Mouse (Mus musculus) v-Abl transformed pro-B cells (cell line): ENCODE measurements around the gene Myh7.
"Not testable (repeated sequence)": the region's sequence is repeated elsewhere in the genome, so short reads cannot be mapped to it uniquely, and the experiment has no call there.

Experiments used
- in situ Hi-C, 2 experiments: fragments of 400-800 bp; cut with MboI; formaldehyde crosslinking; loops; one replicate each; pipeline ENCODE4 v1.15.1; 2025; ENCODE audit not compliant: unreplicated experiment in 2 of 2

Myh7 gene

DNA sequence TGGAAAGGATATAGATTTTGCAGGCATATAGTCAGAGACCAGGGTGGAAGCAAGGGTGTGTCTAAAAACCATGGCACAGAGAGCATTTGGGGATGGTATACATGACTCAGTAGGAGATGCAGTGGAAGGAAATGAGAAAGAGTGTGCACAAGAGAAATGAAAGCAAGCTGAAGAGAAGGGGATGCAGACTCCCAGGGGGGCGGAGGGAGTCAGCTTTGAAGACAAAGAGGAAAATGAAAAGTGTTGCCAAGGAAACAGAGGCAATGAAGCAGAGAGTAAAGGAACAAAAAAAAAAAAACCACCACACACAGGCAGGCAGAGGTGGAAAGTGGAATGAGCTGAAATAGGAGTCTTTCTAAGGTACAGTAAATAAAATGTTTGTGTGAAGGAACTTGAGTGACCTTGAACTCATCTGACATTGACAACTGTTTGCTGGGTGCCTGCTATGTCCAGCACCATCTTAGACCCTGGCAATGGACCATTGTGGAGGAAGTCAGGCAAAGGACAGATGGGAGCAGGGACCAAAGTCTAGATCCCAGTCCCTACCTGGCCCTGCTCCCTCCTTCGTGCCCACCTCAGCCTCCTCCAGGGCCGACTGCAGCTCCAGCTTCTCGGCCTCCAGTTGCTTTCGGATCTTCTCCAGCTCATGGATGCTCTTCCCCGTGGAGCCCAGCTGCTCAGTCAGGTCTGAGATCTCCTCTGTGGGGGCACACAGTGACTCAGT, 20.2 kb downstream of the Myh7 start:
- in situ Hi-C loops, result no loop called here

GRCm38 (mm10) chr14:54972786-54973185, 21.6 kb downstream of the Myh7 start:
- in situ Hi-C loops, result not testable (repeated sequence)

- in situ Hi-C loops, result no loop called here
Measured at GRCm38 (mm10) chr14:54968344-54968743, 26.1 kb downstream of the Myh7 start.

DNA sequence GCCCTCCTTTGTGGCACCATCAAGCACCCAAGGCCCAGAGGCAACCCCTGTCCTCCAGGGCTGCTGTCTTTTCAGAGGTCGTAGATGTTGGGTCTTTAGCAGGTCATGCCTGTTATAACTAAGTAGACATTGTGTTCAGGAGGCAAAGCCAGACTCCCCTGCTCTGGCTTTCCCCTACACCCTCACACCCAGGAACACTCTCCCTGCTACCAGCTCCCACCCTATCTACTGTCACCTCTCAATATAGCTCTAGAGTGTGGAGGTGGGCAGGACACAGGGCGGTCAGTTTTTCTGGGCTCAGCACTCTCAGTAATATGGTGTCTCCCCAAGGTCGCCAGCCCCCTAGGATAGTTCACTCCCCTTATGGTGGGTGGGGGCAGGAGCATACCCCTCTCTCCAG, 26.6 kb downstream of the Myh7 start:
- in situ Hi-C loops, result no loop called here

DNA sequence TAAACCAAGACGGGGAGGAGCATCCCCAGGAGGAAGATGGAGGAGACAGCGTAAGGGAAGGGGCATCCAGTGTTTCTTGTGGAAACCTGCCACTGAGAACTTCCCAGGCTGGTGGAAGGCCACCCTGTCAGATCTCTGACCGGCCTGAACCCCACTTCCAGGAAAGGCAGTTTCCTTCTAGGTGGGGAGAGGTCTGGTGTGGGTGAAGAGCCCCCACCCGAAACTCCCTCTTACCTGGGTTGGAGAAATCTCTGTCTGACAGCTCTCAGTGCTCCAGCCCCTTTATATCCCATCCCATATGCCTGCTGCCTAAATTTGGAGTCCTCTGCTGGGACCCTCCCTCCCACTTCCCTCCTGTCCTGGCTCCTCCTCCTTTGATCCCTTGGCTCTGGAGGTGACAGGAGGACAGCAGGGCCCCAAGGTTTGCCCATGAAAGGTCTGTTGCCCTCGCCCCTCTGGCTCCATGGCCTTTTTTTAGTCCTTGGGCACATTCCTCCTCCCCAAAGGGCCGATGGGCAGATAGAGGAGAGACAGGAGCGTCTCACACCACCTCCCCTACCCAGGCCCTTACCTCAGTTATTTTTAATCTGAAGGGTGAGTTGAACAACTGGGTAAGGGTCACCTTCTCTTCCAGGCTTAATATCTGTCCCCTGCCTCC, 28.0 kb downstream of the Myh7 start, which contains the start of gene Myh6:
Myh6 (minus strand) TSS at position 608 of the 658 bp plus-strand sequence.
- in situ Hi-C loops, result no loop called here

GRCm38 (mm10) chr14:54965631-54966030, 28.8 kb downstream of the Myh7 start:
- in situ Hi-C loops, result no loop called here

GRCm38 (mm10) chr14:54965044-54965443, 29.4 kb downstream of the Myh7 start:
- in situ Hi-C loops, result no loop called here

DNA sequence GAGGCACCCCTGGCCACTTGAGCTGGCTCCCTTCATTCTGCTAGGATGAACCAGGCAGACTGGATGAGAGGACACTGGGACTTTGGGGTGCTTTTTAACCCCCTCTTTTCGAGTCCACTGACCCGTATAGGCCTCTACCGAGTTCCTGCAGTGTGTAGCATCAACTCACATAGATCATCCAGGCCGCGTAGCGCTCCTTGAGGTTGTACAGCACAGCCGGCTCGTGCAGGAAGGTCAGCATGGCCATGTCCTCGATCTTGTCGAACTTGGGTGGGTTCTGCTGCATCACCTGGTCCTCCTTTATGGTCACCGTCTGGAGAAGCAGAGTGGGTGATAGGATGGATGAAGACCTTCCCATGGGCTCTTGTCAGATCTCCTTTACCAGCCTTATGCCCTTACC, 30.7 kb downstream of the Myh7 start:
- in situ Hi-C loops, result no loop called here

GRCm38 (mm10) chr14:54962714-54963113, 31.7 kb downstream of the Myh7 start:
- in situ Hi-C loops, result no loop called here

DNA sequence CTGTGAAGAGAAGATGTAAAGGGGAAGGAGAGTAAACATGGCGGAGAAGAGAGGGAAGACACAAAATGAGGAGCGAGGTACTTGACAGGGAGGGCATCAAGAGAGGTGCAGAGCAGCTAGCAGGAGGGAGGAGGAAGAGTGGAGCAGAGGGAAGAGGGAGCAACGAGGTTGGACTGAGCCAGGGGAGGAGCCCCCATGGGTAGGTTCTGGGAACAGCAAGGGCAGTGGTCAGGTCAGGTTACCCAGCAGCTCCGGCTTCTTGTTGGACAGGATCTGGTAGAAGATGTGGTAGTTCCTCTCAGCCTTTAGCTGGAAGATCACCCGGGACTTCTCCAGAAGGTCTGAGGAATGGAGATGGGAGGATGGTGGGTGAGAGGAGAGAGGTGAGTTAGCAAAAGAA, 32.9 kb downstream of the Myh7 start:
- in situ Hi-C loops, result no loop called here

GRCm38 (mm10) chr14:54960769-54961168, 33.7 kb downstream of the Myh7 start:
- in situ Hi-C loops, result no loop called here

DNA sequence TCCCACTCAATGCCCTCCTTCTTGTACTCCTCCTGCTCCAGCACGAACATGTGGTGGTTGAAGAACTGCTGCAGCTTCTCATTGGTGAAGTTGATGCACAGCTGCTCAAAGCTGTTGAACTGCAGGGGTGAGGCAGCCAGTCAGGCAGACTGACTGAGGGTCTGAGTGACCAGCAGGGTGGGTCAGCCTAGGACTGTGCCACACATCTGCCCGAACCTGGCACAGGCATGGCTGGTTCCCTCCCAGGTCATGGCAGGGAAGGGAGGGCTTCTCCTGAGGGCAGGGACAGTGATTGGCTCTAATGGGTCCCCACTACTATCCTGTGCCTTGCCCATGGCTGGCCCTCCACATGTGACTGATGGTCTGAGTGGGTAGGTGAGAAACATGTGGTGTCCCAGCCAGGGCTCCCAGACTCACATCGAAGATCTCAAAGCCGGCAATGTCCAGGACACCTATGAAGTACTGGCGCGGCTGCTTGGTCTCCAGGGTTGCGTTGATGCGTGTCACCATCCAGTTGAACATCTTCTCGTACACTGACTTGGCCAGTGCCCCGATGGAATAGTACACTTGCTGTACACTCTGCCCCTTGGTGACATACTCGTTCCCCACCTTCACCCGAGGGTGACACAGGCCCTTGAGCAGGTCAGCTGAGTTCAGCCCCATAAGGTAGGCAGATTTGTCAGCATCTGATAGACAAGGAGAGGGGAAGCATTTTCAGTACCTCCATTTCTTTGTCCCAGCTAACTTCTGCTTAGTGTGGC, 34.4 kb downstream of the Myh7 start:
- in situ Hi-C loops, result not testable (repeated sequence)

- in situ Hi-C loops, result no loop called here
Measured at GRCm38 (mm10) chr14:54959197-54959596, 35.2 kb downstream of the Myh7 start.

DNA sequence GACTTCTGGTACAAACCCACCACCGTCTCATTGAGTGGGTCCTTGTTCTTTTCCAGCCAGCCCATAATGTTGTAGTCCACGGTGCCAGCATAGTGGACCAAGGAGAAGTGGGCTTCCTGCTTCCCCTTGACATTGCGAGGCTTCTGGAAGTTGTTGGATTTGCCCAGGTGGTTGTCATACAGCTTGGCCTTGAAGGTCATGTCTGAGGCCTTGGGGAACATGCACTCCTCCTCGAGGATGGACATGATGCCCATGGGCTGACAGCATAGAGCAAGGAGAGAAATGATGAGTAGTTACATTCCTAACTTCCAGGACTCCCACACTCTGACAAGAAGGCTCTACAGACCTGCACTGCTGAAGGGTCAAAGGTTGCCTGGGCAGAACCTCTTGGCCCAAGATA, 35.9 kb downstream of the Myh7 start:
- in situ Hi-C loops, result no loop called here

- in situ Hi-C loops, result no loop called here
Measured at GRCm38 (mm10) chr14:54956533-54956932, 37.9 kb downstream of the Myh7 start.

GRCm38 (mm10) chr14:54955481-54955880, 38.9 kb downstream of the Myh7 start:
- in situ Hi-C loops, result no loop called here

GRCm38 (mm10) chr14:54954474-54954873, 40.0 kb downstream of the Myh7 start:
- in situ Hi-C loops, result no loop called here

- in situ Hi-C loops, result no loop called here
Measured at GRCm38 (mm10) chr14:54953664-54954206, 40.7 kb downstream of the Myh7 start.

DNA sequence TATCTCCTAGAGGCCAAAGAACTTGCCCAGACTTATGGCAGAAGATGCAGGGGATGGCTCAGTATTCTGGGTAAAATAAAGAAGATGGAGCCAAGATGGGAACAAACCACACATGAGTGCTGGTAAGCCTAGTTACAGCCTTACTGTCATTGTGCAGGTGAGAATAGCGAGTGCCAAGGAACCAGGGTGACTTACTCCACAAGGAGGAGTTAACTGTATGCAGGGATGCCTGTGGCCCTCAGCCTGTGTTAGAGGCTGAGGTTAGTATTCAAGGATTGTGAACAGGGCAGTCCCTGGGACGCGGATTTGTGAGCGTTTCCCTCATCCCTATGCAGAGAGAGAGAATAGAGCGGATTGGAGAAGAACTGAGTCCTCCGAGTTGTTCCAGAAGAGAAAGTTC, 42.8 kb downstream of the Myh7 start:
- in situ Hi-C loops, result no loop called here

- in situ Hi-C loops, result no loop called here
Measured at GRCm38 (mm10) chr14:54950493-54950892, 43.9 kb downstream of the Myh7 start.

DNA sequence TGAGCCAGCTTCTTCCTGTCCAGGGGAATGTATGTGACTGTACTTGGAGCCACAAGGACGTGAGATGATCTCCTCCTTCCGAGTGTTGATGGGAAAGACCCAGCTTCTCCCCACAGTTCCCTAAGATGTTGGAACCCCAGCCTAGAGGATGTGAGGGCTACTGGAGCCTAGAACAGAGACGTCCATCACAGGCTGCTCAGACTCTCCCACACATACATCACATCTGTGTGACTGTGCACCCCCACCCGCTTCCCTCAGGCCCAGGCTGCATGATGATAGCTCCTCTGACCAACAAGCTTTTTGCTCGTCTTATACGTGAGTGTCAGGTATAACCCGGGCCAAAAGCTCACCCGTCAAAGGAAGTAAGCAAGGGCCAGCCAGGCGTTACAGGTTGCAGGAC, 45.6 kb downstream of the Myh7 start:
- in situ Hi-C loops, result no loop called here
